Mouse (Mus musculus): Measurements from ENCODE around the gene Tnpo2.

Tnpo2 gene

GRCm38 (mm10) chr8:85027516-85027855 is 9.2 kb upstream of the Tnpo2 start:
- peak; percentile 38 for DNase-seq (ENCODE audit: low spot score)

- DNase-seq (ENCODE audit: low spot score), result peak; percentile 45
Measured at GRCm38 (mm10) chr8:85027922-85028321, 8.8 kb upstream of the Tnpo2 start.

GRCm38 (mm10) chr8:85029271-85029670 is 7.4 kb upstream of the Tnpo2 start:
- DNase-seq (ENCODE audit: low spot score), result no peak

GRCm38 (mm10) chr8:85032622-85033311 is 3.9 kb upstream of the Tnpo2 start:
- DNase-seq (ENCODE audit: low spot score), result peak; percentile 42

- no peak for DNase-seq (ENCODE audit: low spot score)
Measured at GRCm38 (mm10) chr8:85033867-85034266, 2.8 kb upstream of the Tnpo2 start.

GRCm38 (mm10) chr8:85034764-85035163 is 2.0 kb upstream of the Tnpo2 start:
- DNase-seq (ENCODE audit: low spot score), result no peak

GRCm38 (mm10) chr8:85035165-85035727 is 1.5 kb upstream of the Tnpo2 start:
- no peak for DNase-seq (ENCODE audit: low spot score)

GRCm38 (mm10) chr8:85035728-85036310 is 896 bp upstream of the Tnpo2 start:
- DNase-seq (ENCODE audit: low spot score), result peak; percentile 78

GRCm38 (mm10) chr8:85036381-85036717 is 366 bp upstream of the Tnpo2 start:
- no peak for DNase-seq (ENCODE audit: low spot score)

- no peak for DNase-seq (ENCODE audit: low spot score)
Measured at GRCm38 (mm10) chr8:85037366-85037680, 608 bp downstream of the Tnpo2 start.

GRCm38 (mm10) chr8:85037681-85038531 is 1.2 kb downstream of the Tnpo2 start:
- peak; percentile 66 for DNase-seq (ENCODE audit: low spot score)

GRCm38 (mm10) chr8:85043619-85044018 is 6.9 kb downstream of the Tnpo2 start:
- DNase-seq (ENCODE audit: low spot score), result no peak

GRCm38 (mm10) chr8:85057367-85057766 is 20.7 kb downstream of the Tnpo2 start:
- no peak for DNase-seq (ENCODE audit: low spot score)

GRCm38 (mm10) chr8:85059879-85060616 is 23.3 kb downstream of the Tnpo2 start, which contains the start of gene Fbxw9:
Fbxw9 (plus strand) TSS chr8:85060055.
- peak; percentile 96 for DNase-seq (ENCODE audit: low spot score)

- no peak for DNase-seq (ENCODE audit: low spot score)
Measured at GRCm38 (mm10) chr8:85062603-85063002, 25.9 kb downstream of the Tnpo2 start.

- peak; percentile 56 for DNase-seq (ENCODE audit: low spot score)
Measured at GRCm38 (mm10) chr8:85065213-85065612, 28.5 kb downstream of the Tnpo2 start.

GRCm38 (mm10) chr8:85067155-85067554 is 30.4 kb downstream of the Tnpo2 start:
- DNase-seq (ENCODE audit: low spot score), result no peak

- no peak for DNase-seq (ENCODE audit: low spot score)
Measured at GRCm38 (mm10) chr8:85067982-85068381, 31.3 kb downstream of the Tnpo2 start, which contains the start of gene Gm5741. Gm5741 (minus strand) TSS chr8:85067982.

- peak; percentile 48 for DNase-seq (ENCODE audit: low spot score)
Measured at GRCm38 (mm10) chr8:85071041-85071440, 34.3 kb downstream of the Tnpo2 start.

GRCm38 (mm10) chr8:85071514-85072281 is 35.0 kb downstream of the Tnpo2 start, which contains the start of gene Dhps:
Dhps (plus strand) TSS chr8:85071757.
- DNase-seq (ENCODE audit: low spot score), result peak; percentile 95

GRCm38 (mm10) chr8:85072364-85072929 is 35.7 kb downstream of the Tnpo2 start:
- DNase-seq (ENCODE audit: low spot score), result no peak
